Mouse (Mus musculus) adrenal gland (tissue): Measurements from ENCODE around the gene Slc37a4.
"Not testable (repeated sequence)": the region's sequence is repeated elsewhere in the genome, so short reads cannot be mapped to it uniquely, and the experiment has no call there.

ENCODE experiments used
- intact Hi-C: fragments of 180-260 bp; cut with DNase I; formaldehyde crosslinking; loops from one replicate; pipeline ENCODE4 v1.15.1; 2025
- long read RNA-seq, 2 experiments: library from polyadenylated mRNA; unstranded; transcript quantifications; one replicate each; pipeline ENCODE4 v2.0.0; 2020; ENCODE audit warnings: borderline replicate concordance in 1 of 2; ENCODE audit not compliant: insufficient replicate concordance in 1 of 2

Slc37a4 gene
- long read RNA-seq, experiment 1, partial matches to known transcripts = 2 of 8 reads
- long read RNA-seq, experiment 1, other reads (novel, unspliced or antisense) = 2 of 8 reads
- long read RNA-seq, experiment 2, partial matches to known transcripts = 2 of 10 reads
- long read RNA-seq, experiment 2, other reads (novel, unspliced or antisense) = 2 of 10 reads

- intact Hi-C loops = no loop called here
Observed at GRCm38 (mm10) chr9:44396684-44397411, at the start of gene Slc37a4. TSS of gene Slc37a4 (plus strand) at chr9:44396852.

- intact Hi-C loops = no loop called here
Observed at GRCm38 (mm10) chr9:44347166-44347565, 49.5 kb upstream of the Slc37a4 start.

DNA sequence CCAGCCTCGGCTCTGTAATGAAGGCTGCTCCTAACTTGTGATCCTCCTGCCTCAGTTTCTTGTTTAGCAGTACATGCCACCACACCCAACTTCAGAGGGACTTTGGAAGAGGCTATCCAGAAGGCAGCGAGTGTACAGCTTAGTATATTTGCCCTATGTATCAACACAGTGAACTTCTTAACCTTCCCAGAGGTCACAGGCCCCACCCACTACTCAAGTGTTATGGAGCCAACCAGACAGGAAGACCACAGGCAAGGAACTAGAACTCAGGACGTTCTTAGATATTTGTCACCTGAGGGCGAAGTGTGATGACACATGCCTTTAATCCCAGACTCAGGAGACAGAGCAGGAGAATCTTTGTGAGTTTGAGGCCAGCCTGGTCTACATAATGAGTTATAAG is 49.0 kb upstream of the Slc37a4 start:
- intact Hi-C loops = no loop called here

DNA sequence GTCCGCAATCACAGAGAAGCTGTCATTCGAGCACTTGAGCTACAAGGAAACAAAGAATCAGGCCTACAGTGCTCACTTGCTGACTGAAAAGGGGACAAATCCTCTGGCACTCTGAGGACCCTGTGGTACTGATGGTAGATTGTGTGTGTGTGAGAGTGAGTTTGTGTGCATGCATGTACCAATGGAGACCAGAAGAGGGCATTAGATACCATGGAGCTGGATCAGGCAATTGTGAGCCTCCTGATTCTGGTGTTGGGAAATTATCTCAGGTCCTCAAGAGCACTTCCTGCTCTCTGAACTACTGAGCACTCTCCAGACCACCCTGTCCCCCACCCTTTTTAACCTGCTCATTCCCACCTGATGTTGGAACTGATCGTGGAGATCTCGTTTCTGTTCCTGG is 48.1 kb upstream of the Slc37a4 start:
- intact Hi-C loops = no loop called here

GRCm38 (mm10) chr9:44351396-44351795 is 45.3 kb upstream of the Slc37a4 start:
- intact Hi-C loops = no loop called here

DNA sequence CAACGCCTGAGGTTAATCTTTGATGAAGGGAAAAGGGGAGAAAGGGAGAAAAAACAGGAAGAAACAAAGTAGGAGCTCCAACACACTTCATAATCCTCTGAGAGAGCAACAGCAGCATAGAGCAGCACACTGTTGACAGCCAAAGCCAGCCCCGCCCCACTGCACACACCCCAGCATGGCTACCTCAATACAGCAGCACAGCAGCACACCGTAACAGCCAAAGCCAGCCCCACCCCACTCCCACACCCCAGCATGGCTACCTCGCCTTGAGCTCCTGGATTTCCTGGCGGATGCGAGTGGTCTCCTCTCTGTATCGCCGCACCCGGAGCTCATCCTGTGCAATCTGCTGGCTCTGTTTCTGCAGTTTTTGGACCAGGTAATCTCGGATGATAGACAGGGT is 44.3 kb upstream of the Slc37a4 start:
- intact Hi-C loops = no loop called here

GRCm38 (mm10) chr9:44353142-44353541 is 43.5 kb upstream of the Slc37a4 start:
- intact Hi-C loops = no loop called here

- intact Hi-C loops = loop anchor here (5.0 kb wide), 1 partner anchor 65 kb away; no protein-coding TSS in a partner anchor
Observed at GRCm38 (mm10) chr9:44357207-44357606, 39.4 kb upstream of the Slc37a4 start.

DNA sequence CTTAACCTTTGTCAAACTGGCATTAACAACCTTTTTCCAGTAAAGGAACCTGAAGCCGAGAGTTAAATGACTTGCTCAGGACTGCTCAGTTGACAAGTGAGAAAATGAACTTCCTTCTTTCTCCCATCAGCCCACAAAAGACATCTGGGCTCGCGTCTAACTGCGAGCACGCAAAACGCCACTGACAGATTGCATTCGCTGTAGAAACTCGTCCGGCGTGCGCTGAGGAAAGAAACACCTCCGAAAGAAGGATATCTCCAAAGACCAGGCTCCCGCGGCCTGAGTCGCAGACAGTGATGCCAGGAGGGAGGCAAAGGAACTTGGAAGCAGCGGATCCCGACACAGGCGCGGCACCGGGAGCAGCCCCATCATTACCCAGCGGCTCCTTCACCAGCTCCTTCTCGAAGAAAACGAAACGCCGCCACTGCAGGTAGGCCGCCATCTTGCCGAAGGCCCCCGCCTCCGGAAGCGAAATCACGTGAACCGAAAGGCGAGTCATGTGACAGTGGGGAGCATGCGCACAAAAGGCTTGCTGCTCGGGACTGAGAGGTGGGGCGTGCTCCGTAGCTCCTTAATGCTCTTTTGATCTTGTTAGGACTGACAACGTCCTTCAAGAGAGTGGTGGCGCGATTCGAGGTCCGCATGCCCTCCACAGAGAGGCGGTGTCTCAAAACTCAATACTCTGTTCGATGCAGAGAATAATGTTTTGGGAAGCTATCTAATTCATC is 35.3 kb upstream of the Slc37a4 start, which contains the start of gene Vps11:
Gene Vps11, minus strand, starts transcription at position 481 of the 728 bp plus-strand sequence.
- intact Hi-C loops = no loop called here

DNA sequence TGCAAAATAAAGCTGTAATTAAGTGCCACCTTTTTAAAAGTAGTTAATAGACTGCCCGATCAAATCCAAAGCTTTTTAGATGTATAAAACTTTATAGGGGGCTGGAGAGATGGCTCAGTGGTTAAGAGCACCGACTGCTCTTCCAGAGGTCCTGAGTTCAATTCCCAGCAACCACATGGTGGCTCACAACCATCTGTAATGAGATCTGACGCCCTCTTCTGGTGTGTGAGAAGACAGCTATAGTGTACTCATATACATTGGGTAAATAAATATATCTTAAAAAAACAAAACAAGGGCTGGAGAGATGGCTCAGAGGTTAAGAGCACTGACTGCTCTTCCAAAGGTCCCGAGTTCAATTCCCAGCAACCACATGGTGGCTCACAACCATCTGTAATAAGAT is 34.7 kb upstream of the Slc37a4 start:
- intact Hi-C loops = not testable (repeated sequence)

GRCm38 (mm10) chr9:44364480-44364879 is 32.2 kb upstream of the Slc37a4 start:
- intact Hi-C loops = no loop called here

DNA sequence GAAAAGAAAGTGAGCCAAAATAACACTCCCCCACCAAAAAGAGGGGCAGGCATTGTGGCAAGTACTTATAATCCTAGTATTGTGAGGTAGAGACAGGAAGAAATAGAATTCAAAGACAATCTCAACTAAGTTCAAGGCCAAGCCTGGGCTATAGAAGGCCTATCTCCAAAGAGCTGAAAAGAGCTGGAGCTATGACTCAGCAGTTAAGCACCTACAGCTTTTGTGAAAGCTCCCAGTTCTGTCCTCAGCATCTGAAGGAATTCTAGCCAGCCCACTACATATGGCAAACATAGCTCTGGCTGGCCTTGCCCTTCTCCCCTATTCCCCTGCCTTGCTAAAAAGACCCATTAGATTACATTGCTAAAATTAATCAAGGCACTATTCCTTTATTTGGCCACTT is 23.3 kb upstream of the Slc37a4 start:
- intact Hi-C loops = no loop called here

GRCm38 (mm10) chr9:44376141-44376540 is 20.5 kb upstream of the Slc37a4 start:
- intact Hi-C loops = no loop called here

- intact Hi-C loops = not testable (repeated sequence)
Observed at GRCm38 (mm10) chr9:44377335-44377734, 19.3 kb upstream of the Slc37a4 start.

- intact Hi-C loops = no loop called here
Observed at GRCm38 (mm10) chr9:44378153-44378730, 18.4 kb upstream of the Slc37a4 start.

- intact Hi-C loops = no loop called here
Observed at GRCm38 (mm10) chr9:44379054-44379834, 17.4 kb upstream of the Slc37a4 start, which contains the start of gene Hyou1. TSS of gene Hyou1 (plus strand) at chr9:44379490.

- intact Hi-C loops = loop anchor here (10.0 kb wide), 1 partner anchor 255 kb away; no protein-coding TSS in a partner anchor
Observed at GRCm38 (mm10) chr9:44379862-44380261, 16.8 kb upstream of the Slc37a4 start.

DNA sequence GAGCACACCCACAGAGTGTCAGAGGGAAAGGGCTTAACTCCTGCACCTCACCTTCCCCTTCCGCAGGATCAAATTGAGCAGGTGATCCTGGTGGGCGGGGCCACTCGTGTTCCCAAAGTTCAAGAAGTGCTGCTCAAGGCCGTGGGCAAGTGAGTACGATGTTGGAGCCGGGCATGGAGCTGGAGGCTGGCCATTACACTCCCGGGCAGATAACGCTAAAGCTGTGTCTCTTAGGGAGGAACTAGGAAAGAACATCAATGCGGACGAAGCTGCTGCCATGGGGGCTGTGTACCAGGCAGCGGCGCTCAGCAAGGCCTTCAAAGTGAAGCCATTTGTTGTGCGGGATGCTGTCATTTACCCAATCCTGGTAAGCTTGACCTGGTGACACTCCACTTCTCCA is 12.1 kb upstream of the Slc37a4 start:
- intact Hi-C loops = loop anchor here (10.0 kb wide), 1 partner anchor 260 kb away; no protein-coding TSS in a partner anchor

DNA sequence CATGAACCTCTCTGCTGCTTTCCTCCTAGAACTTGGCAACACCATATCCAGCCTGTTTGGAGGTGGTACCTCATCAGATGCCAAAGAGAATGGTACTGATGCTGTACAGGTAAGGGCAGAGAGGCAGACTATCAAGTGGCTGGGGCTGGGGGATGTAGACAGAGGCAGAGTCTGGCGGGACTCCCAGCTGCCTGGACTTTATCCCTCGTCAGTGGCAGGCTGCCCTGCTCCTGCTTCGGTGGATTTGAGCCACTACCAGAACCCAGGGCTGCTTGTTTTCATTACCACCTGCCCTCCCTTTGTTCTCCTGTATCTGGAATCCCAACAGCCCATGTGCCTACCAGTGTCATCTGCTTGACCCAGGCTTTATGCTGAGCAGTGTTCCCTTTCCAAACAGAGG is 9.4 kb upstream of the Slc37a4 start:
- intact Hi-C loops = loop anchor here (10.0 kb wide), 1 partner anchor 262 kb away; no protein-coding TSS in a partner anchor

GRCm38 (mm10) chr9:44389273-44389672 is 7.4 kb upstream of the Slc37a4 start:
- intact Hi-C loops = loop anchor here (10.0 kb wide), 1 partner anchor 264 kb away; no protein-coding TSS in a partner anchor

DNA sequence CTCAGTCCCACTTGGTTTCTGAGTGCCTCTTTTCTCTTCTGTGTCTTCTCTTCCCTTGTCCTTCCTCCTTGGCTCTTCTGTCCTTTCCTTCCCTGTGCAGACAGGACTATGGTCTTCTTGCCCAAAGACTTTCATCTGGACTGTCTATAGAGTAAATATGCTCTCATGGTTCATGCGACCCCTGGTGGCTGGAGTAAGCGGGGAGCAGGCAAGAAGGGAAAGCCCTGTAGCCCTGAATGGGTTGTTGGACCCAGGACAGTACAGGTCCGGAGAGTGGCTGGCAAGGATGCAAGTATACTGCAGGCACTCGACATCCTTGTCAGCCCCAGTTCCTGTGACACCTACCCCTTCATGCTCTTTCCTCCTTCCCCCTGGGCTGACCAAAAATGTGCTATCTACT is 5.2 kb upstream of the Slc37a4 start:
- intact Hi-C loops = loop anchor here (5.0 kb wide), 1 partner anchor 54 kb away; no protein-coding TSS in a partner anchor
